Mouse (Mus musculus) midbrain, embryonic 14.5 days (tissue): ENCODE measurements at regions not wholly inside any gene's neighbourhood (a gene's known extent, or its start where the extent isn't known, plus 50 kb on each side); places are given as distances from the start of the nearest gene placed in this dataset.

Experiments used
- ATAC-seq: fragments of 200-750 bp; cut with Nextera tagmentation; 2 replicates; pipeline ENCODE4 v1.8.0; 2017; ENCODE audit warnings: moderate number of reproducible peaks, moderate library complexity; ENCODE audit not compliant: low FRiP score, low TSS enrichment
- DNase-seq: peaks from one replicate; pipeline ENCODE4 v3.0.0-alpha.2; 2015
- H3K27ac ChIP-seq: fragments of 300-500 bp; sonication (generic); replicated peaks from 2 replicates; pipeline ENCODE4 v1.5.1; 2014; ENCODE audit warnings: mild to moderate bottlenecking, low read depth, low read length, moderate library complexity
- H3K27me3 ChIP-seq: fragments of 300-500 bp; sonication (generic); 2 replicates; pipeline ENCODE4 v1.6.1; 2014; ENCODE audit warnings: low read length, control low read depth, mixed read lengths; ENCODE audit not compliant: control insufficient read depth, insufficient read depth
- H3K36me3 ChIP-seq: fragments of 300-500 bp; sonication (generic); 2 replicates; pipeline ENCODE4 v1.6.1; 2014; ENCODE audit warnings: low read length, control low read depth; ENCODE audit not compliant: control insufficient read depth, insufficient read depth
- H3K4me1 ChIP-seq: fragments of 300-500 bp; sonication (generic); 2 replicates; pipeline ENCODE4 v1.6.1; 2014; ENCODE audit warnings: mild to moderate bottlenecking, antibody characterized with exemption, low read length, control low read depth; ENCODE audit not compliant: control insufficient read depth, insufficient read depth
- H3K4me2 ChIP-seq: fragments of 300-500 bp; sonication (generic); 2 replicates; pipeline ENCODE4 v1.6.1; 2014; ENCODE audit warnings: mild to moderate bottlenecking, low read length, moderate library complexity
- H3K4me3 ChIP-seq: fragments of 300-500 bp; sonication (generic); replicated peaks from 2 replicates; pipeline ENCODE4 v1.5.1; 2014; ENCODE audit warnings: low read depth, low read length
- H3K9ac ChIP-seq: fragments of 300-500 bp; sonication (generic); replicated peaks from 2 replicates; pipeline ENCODE4 v1.6.1; 2014; ENCODE audit warnings: mild to moderate bottlenecking, low read length, moderate library complexity
- H3K9me3 ChIP-seq: fragments of 300-500 bp; sonication (generic); 2 replicates; pipeline ENCODE4 v1.6.1; 2016; ENCODE audit warnings: low read length, control low read depth, mixed read lengths; ENCODE audit not compliant: control insufficient read depth
- WGBS: fragments of 180-500 bp; shearing (Covaris S2); extraction: QIAGEN DNeasy Blood & Tissue Kit; methylation state at CpG from one replicate; pipeline ENCODE4 v1.1.7; 2014; 5-methylcytosine and 5-hydroxymethylcytosine counted together

- no peaks in the 10 kb centered on the region for H3K27me3 ChIP-seq
- no peaks in the 10 kb centered on the region for H3K9me3 ChIP-seq
- H3K4me1 ChIP-seq: no peaks in the 10 kb centered on the region
- no peaks in the 10 kb centered on the region for H3K36me3 ChIP-seq
- H3K27ac ChIP-seq: no peak overlapping the region
- ATAC-seq (no peak), DNase-seq (no peak)
- 96% methylated on average over 5 of the region's 5 CpGs for WGBS
- H3K4me3 ChIP-seq: no peak overlapping the region
- H3K4me2 ChIP-seq: no peak overlapping the region
- H3K9ac ChIP-seq: no peak overlapping the region
These were observed 122.9 kb downstream of the Sp3 start for GRCm38 (mm10) chr2:72857377-72857776.

GRCm38 (mm10) chr2:72865462-72866365 lies 114.5 kb downstream of the Sp3 start:
- no peak for ATAC-seq
- 56% methylated on average over 19 of the region's 19 CpGs for WGBS

GRCm38 (mm10) chr2:72866366-72866688 lies 113.9 kb downstream of the Sp3 start:
- no peaks in the 10 kb centered on the region for H3K27me3 ChIP-seq
- H3K4me2 ChIP-seq: no peak overlapping the region
- no peak overlapping the region for H3K27ac ChIP-seq
- DNase-seq: no peak
- no peak for ATAC-seq
- H3K9ac ChIP-seq: no peak overlapping the region
- 53% methylated on average over 2 of the region's 2 CpGs for WGBS
- H3K9me3 ChIP-seq: no peaks in the 10 kb centered on the region
- H3K4me3 ChIP-seq: no peak overlapping the region
- no peaks in the 10 kb centered on the region for H3K36me3 ChIP-seq
- H3K4me1 ChIP-seq: peaks cover 5% of the 10 kb centered on the region; the same call in 1 of the 2 replicates

More at GRCm38 (mm10) chr2:72865462-72866365, 114.5 kb downstream of the Sp3 start:
- Histone ChIP-seq H3K36me3 (no peaks in the 10 kb centered on the region), H3K9me3 (no peaks in the 10 kb centered on the region), H3K9ac (no peak overlapping the region), H3K4me2 (no peak overlapping the region), H3K27ac (no peak overlapping the region), H3K27me3 (no peaks in the 10 kb centered on the region), H3K4me3 (no peak overlapping the region), H3K4me1 (peaks cover 5% of the 10 kb centered on the region; the same call in 1 of the 2 replicates)
- DNase-seq: peak; percentile 51

DNA sequence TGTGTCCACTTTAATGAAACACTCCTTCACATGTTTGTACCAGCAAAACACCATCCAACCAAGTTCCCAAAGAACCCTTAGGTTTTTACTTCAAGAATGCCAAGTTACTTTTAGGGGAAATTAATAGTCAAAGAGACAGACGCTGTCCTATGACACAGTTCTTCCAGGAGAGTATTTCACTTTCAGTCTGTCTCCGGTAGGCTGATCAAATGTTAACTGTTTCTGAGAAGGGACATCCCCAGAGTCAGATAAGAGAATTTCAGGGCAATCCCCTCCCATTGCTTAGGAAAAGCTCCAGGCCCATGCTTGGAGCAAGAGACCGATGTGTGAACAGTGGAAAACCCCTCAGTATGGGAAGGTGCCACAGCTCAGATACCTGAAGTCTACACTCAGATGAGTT lies 112.1 kb downstream of the Sp3 start:
- Histone ChIP-seq H3K27me3 (no peaks in the 10 kb centered on the region), H3K4me1 (peaks cover 5% of the 10 kb centered on the region; the same call in 1 of the 2 replicates), H3K9me3 (no peaks in the 10 kb centered on the region), H3K9ac (no peak overlapping the region), H3K36me3 (no peaks in the 10 kb centered on the region), H3K27ac (no peak overlapping the region), H3K4me2 (no peak overlapping the region), H3K4me3 (no peak overlapping the region)
- no peak for DNase-seq
- no peak for ATAC-seq
- WGBS: 97% methylated on average over 3 of the region's 3 CpGs

- DNase-seq (no peak), ATAC-seq (no peak)
- H3K27me3 ChIP-seq: no peaks in the 10 kb centered on the region
- H3K9ac ChIP-seq: no peak overlapping the region
- no peaks in the 10 kb centered on the region for H3K9me3 ChIP-seq
- 88% methylated on average over 5 of the region's 5 CpGs for WGBS
- no peaks in the 10 kb centered on the region for H3K4me1 ChIP-seq
- no peak overlapping the region for H3K4me2 ChIP-seq
- no peak overlapping the region for H3K4me3 ChIP-seq
- no peaks in the 10 kb centered on the region for H3K36me3 ChIP-seq
- no peak overlapping the region for H3K27ac ChIP-seq
These were observed 108.4 kb downstream of the Sp3 start for GRCm38 (mm10) chr2:72871836-72872235.

GRCm38 (mm10) chr2:72873948-72874347 lies 106.3 kb downstream of the Sp3 start:
- no peak overlapping the region for H3K4me2 ChIP-seq
- no peaks in the 10 kb centered on the region for H3K9me3 ChIP-seq
- DNase-seq (no peak), ATAC-seq (no peak)
- 90% methylated on average over 10 of the region's 10 CpGs for WGBS
- H3K36me3 ChIP-seq: no peaks in the 10 kb centered on the region
- no peaks in the 10 kb centered on the region for H3K27me3 ChIP-seq
- H3K9ac ChIP-seq: no peak overlapping the region
- H3K27ac ChIP-seq: no peak overlapping the region
- no peaks in the 10 kb centered on the region for H3K4me1 ChIP-seq
- no peak overlapping the region for H3K4me3 ChIP-seq

GRCm38 (mm10) chr2:72874533-72874932 lies 105.7 kb downstream of the Sp3 start:
- H3K9me3 ChIP-seq: no peaks in the 10 kb centered on the region
- ATAC-seq (no peak), DNase-seq (no peak)
- H3K4me3 ChIP-seq: no peak overlapping the region
- H3K4me2 ChIP-seq: no peak overlapping the region
- H3K4me1 ChIP-seq: no peaks in the 10 kb centered on the region
- H3K9ac ChIP-seq: no peak overlapping the region
- no peak overlapping the region for H3K27ac ChIP-seq
- no peaks in the 10 kb centered on the region for H3K27me3 ChIP-seq
- no peaks in the 10 kb centered on the region for H3K36me3 ChIP-seq
- 90% methylated on average over 12 of the region's 12 CpGs for WGBS

DNA sequence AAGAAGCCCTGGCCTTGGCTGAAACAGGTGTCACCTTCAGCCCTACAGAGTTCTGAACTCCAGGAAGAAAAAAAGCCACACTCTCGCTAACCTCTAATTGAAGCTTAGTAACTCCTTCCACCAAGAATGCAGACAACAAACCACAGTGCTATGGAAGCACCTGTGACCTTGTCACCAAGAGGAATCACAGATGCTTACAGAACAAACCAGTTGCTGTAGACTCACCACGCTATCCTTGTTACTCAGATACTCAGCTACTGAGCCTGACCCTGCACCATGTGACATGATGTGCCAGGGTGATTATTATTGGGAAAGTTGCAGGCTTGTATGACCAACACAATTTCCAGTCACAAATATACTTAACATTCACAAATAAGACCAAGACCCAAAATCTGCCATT lies 104.6 kb downstream of the Sp3 start:
- no peak for DNase-seq
- Histone ChIP-seq H3K4me2 (no peak overlapping the region), H3K27me3 (no peaks in the 10 kb centered on the region), H3K4me3 (no peak overlapping the region), H3K36me3 (no peaks in the 10 kb centered on the region), H3K9me3 (no peaks in the 10 kb centered on the region), H3K4me1 (no peaks in the 10 kb centered on the region), H3K27ac (no peak overlapping the region), H3K9ac (no peak overlapping the region)
- ATAC-seq: no peak
- WGBS: 96% methylated on average over 2 of the region's 2 CpGs

GRCm38 (mm10) chr2:72880016-72880415 lies 100.2 kb downstream of the Sp3 start:
- DNase-seq: no peak
- no peaks in the 10 kb centered on the region for H3K9me3 ChIP-seq
- WGBS: 100% methylated on average over 2 of the region's 2 CpGs

More at GRCm38 (mm10) chr2:72880016-72880415, 100.2 kb downstream of the Sp3 start:
- no peak overlapping the region for H3K27ac ChIP-seq
- no peaks in the 10 kb centered on the region for H3K36me3 ChIP-seq
- no peak for ATAC-seq
- H3K27me3 ChIP-seq: no peaks in the 10 kb centered on the region
- H3K9ac ChIP-seq: no peak overlapping the region
- no peaks in the 10 kb centered on the region for H3K4me1 ChIP-seq
- H3K4me3 ChIP-seq: no peak overlapping the region
- no peak overlapping the region for H3K4me2 ChIP-seq
